Mouse (Mus musculus) erythroblast, embryonic 14.5 days (primary cell): ENCODE data around the gene Cdkl4.
"Not testable (repeated sequence)": the region's sequence is repeated elsewhere in the genome, so short reads cannot be mapped to it uniquely, and the experiment has no call there.

ENCODE experiments used
- GATA1 ChIP-seq: IDR thresholded peaks from 2 replicates; pipeline ENCODE4 v1.6.1; 2012; ENCODE audit warnings: low read length, inconsistent platforms, mixed read lengths
- TAL1 ChIP-seq: IDR thresholded peaks from 3 replicates; pipeline ENCODE4 v1.6.1; 2012; ENCODE audit warnings: low read length, inconsistent platforms, mixed read lengths

- TF ChIP-seq TAL1, GATA1: not testable (repeated sequence)
Measured at GRCm38 (mm10) chr17:80563762-80564610, 13.6 kb downstream of the Cdkl4 start.
